Mouse (Mus musculus): ENCODE results near the gene 4930415O20Rik. TPM values are rescaled to one million over a fixed set of nuclear protein-coding genes. Genes with fewer than 3 reads are reported as not detected.

The 4930415O20Rik gene
- total RNA-seq, 2 experiments from 2014 or later = not detected

- no peak for DNase-seq (ENCODE audit: low spot score in 2 of 2)
These were observed 58.7 kb downstream of the 4930415O20Rik start for GRCm38 (mm10) chr15:98629464-98629863.

GRCm38 (mm10) chr15:98630540-98630939 lies 59.7 kb downstream of the 4930415O20Rik start, which contains the start of gene Cacnb3:
Gene Cacnb3, plus strand, starts transcription at chr15:98630840.
- DNase-seq (ENCODE audit: low spot score in 2 of 2) = no peak

GRCm38 (mm10) chr15:98631493-98631892 lies 60.7 kb downstream of the 4930415O20Rik start:
- peak in 1 of 2 experiments; percentile 68 for DNase-seq (ENCODE audit: low spot score in 2 of 2)

GRCm38 (mm10) chr15:98632107-98632744 lies 61.4 kb downstream of the 4930415O20Rik start:
- no peak for DNase-seq (ENCODE audit: low spot score in 2 of 2)

GRCm38 (mm10) chr15:98632921-98633320 lies 62.1 kb downstream of the 4930415O20Rik start:
- no peak for DNase-seq (ENCODE audit: low spot score in 2 of 2)

- no peak for DNase-seq (ENCODE audit: low spot score in 2 of 2)
These were observed 63.1 kb downstream of the 4930415O20Rik start for GRCm38 (mm10) chr15:98633822-98634470.

GRCm38 (mm10) chr15:98634541-98635081 lies 63.8 kb downstream of the 4930415O20Rik start:
- peak; percentile 82 to 83 for DNase-seq (ENCODE audit: low spot score in 2 of 2)

- DNase-seq (ENCODE audit: low spot score in 2 of 2) = no peak
These were observed 64.6 kb downstream of the 4930415O20Rik start for GRCm38 (mm10) chr15:98635291-98635841.

GRCm38 (mm10) chr15:98636517-98636916 lies 65.7 kb downstream of the 4930415O20Rik start:
- DNase-seq (ENCODE audit: low spot score in 2 of 2) = no peak

- no peak for DNase-seq (ENCODE audit: low spot score in 2 of 2)
These were observed 66.4 kb downstream of the 4930415O20Rik start for GRCm38 (mm10) chr15:98637155-98637554.

Other genes starting within 250 kb of the 4930415O20Rik start
- not detected for gene Olfr284, start 230.0 kb upstream of the 4930415O20Rik start, total RNA-seq (2021)
- not detected for gene Olfr283, start 190.1 kb upstream of the 4930415O20Rik start, total RNA-seq (2021)
- gene Olfr282, start 139.8 kb upstream of the 4930415O20Rik start, total RNA-seq (2021) = not detected
- gene Olfr281, start 118.4 kb upstream of the 4930415O20Rik start, total RNA-seq (2021) = not detected
- gene OR5BS1P, start 101.1 kb upstream of the 4930415O20Rik start, total RNA-seq (2021) = not detected
- gene Lalba, start 88.3 kb upstream of the 4930415O20Rik start, total RNA-seq (2021) = not detected
- under 1 TPM; 0.21 to 0.37 TPM for gene Olfr279, start 78.6 kb upstream of the 4930415O20Rik start, total RNA-seq (2021)
- 10 to 100 TPM; 65.5 to 65.8 TPM for gene Kansl2, start 36.7 kb upstream of the 4930415O20Rik start, total RNA-seq (2021)
- gene Ccnt1, start 81 bp upstream of the 4930415O20Rik start, total RNA-seq (2021) = 10 to 100 TPM; 43.9 to 44.7 TPM
- gene Adcy6, start 39.1 kb downstream of the 4930415O20Rik start, total RNA-seq (2021) = 10 to 100 TPM; 45.1 to 45.3 TPM
- 100 to 1,000 TPM; 159 to 168 TPM for gene Cacnb3, start 59.8 kb downstream of the 4930415O20Rik start, total RNA-seq (2021)
- gene Ddx23, start 91.9 kb downstream of the 4930415O20Rik start, total RNA-seq (2021) = 10 to 100 TPM; 60.3 to 70.2 TPM
- gene Rnd1, start 106.5 kb downstream of the 4930415O20Rik start, total RNA-seq (2021) = 10 to 100 TPM; 18.8 to 21.5 TPM
- gene Ccdc65, start 137.2 kb downstream of the 4930415O20Rik start, total RNA-seq (2021) = 10 to 100 TPM in 1 of 2 experiments, 1 to 10 TPM in 1; 8.9 to 10.1 TPM
- 1 to 10 TPM; 1.3 to 2.7 TPM for gene Fkbp11, start 157.2 kb downstream of the 4930415O20Rik start, total RNA-seq (2021)
- 100 to 1,000 TPM; 791 to 794 TPM for gene Arf3, start 192.2 kb downstream of the 4930415O20Rik start, total RNA-seq (2021)
- gene Wnt10b, start 207.1 kb downstream of the 4930415O20Rik start, total RNA-seq (2021) = under 1 TPM; 0.41 to 0.48 TPM
- gene Wnt1, start 218.9 kb downstream of the 4930415O20Rik start, total RNA-seq (2021) = not detected
- gene Ddn, start 238.5 kb downstream of the 4930415O20Rik start, total RNA-seq (2021) = 100 to 1,000 TPM; 747 to 793 TPM

All from layer of hippocampus, postnatal 14 days (tissue).